Mouse (Mus musculus) ES-E14 (cell line): Measurements from ENCODE around the gene Il4i1.

Experiments used
- CHD2 ChIP-seq: IDR thresholded peaks from 2 replicates; pipeline ENCODE4 v1.6.1; 2014; ENCODE audit warnings: mild to moderate bottlenecking, low read depth, low read length, inconsistent platforms
- HCFC1 ChIP-seq: IDR thresholded peaks from 2 replicates; pipeline ENCODE4 v1.6.1; 2012; ENCODE audit warnings: low read length, inconsistent platforms, borderline replicate concordance; ENCODE audit not compliant: insufficient read depth
- MAFK ChIP-seq: IDR thresholded peaks from 2 replicates; pipeline ENCODE4 v1.6.1; 2014; ENCODE audit warnings: mild to moderate bottlenecking, low read depth, low read length, inconsistent platforms; ENCODE audit not compliant: insufficient read depth
- ZC3H11A ChIP-seq: IDR thresholded peaks from 2 replicates; pipeline ENCODE4 v1.6.1; 2012; ENCODE audit warnings: low read depth, mild to moderate bottlenecking, inconsistent platforms, low read length, borderline replicate concordance
- ZNF384 ChIP-seq: IDR thresholded peaks from 2 replicates; pipeline ENCODE4 v1.6.1; 2012; ENCODE audit warnings: low read depth, low read length, inconsistent platforms

DNA sequence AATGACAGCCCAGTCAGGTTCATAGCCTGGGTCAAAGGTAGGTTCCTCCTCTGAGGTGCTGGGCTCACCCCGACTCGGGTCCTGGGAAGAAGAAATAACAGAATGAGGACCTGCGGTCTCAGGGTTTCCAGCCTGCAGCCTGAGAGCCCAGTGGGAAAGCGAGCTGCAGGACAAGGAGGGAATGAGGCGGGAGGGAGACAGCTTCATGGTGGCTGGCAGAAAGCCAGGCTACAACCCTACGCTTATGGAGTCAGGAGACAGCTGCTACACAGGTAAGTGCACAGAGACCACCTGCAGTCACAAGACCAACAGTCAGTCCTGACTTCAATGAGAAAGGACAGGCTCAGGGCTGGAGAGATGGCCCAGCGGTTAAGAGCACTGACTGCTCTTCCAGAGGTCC is 30.6 kb downstream of the Il4i1 start:
- no peak for TF ChIP-seq CHD2
- no peak for TF ChIP-seq HCFC1
- no peak for TF ChIP-seq ZC3H11A
- no peak for TF ChIP-seq ZNF384
- TF ChIP-seq MAFK, result no peak
